Mouse (Mus musculus) embryo, embryonic 10 days (tissue): Measurements from ENCODE around the gene Crmp1.

ENCODE experiments used
- DNase-seq: peaks from one replicate; pipeline ENCODE4 v3.0.0-alpha.2; 2015; ENCODE audit warnings: low spot score

The Crmp1 gene

GRCm38 (mm10) chr5:37298370-37298769, 56.6 kb downstream of the Crmp1 start:
- DNase-seq: peak; percentile 48

- DNase-seq: no peak
Observed at GRCm38 (mm10) chr5:37310026-37310425, 68.3 kb downstream of the Crmp1 start.

- no peak for DNase-seq
Observed at GRCm38 (mm10) chr5:37312980-37313722, 71.4 kb downstream of the Crmp1 start.

- DNase-seq: no peak
Observed at GRCm38 (mm10) chr5:37318715-37319114, 77.0 kb downstream of the Crmp1 start.

DNA sequence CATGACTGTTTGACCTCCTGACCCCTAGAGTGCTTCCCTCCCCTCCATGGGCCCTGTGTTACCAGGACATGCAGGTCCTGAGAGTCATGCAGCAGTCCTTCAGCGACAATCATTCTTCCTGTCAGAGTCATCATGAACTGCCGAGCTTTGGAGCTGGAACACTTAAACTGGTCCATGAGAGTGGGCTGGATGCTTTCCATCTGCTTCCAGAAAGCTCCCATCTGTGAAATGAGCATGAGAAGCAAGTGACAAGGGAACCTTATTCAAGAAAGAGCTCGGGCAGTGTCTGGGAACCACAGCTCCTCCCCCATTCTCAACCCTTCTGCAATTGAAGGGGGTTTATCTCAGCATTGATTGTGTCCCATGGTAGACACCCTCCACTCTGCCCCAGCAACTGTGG, 78.4 kb downstream of the Crmp1 start:
- DNase-seq: no peak

GRCm38 (mm10) chr5:37320761-37321160, 79.0 kb downstream of the Crmp1 start:
- DNase-seq: no peak

DNA sequence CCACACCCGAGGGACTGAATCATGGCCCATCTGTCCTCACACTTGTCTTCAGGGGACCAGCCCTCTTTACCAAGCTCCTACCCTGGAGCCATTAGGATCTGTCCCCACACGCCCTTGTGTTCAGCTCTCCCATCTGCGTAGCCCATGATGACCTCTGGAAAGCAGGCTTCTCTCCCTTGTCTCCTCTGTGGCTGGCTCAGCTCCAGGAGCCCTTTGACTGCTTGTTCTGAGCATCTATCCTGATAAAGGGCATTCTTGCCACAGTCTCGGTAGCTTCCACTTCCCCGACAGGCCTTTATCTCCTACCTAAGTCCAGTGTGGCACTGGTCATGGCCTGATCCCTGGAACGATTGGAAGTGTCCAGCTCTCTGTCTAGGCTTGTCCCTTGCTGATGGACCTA, 84.9 kb downstream of the Crmp1 start:
- no peak for DNase-seq

DNA sequence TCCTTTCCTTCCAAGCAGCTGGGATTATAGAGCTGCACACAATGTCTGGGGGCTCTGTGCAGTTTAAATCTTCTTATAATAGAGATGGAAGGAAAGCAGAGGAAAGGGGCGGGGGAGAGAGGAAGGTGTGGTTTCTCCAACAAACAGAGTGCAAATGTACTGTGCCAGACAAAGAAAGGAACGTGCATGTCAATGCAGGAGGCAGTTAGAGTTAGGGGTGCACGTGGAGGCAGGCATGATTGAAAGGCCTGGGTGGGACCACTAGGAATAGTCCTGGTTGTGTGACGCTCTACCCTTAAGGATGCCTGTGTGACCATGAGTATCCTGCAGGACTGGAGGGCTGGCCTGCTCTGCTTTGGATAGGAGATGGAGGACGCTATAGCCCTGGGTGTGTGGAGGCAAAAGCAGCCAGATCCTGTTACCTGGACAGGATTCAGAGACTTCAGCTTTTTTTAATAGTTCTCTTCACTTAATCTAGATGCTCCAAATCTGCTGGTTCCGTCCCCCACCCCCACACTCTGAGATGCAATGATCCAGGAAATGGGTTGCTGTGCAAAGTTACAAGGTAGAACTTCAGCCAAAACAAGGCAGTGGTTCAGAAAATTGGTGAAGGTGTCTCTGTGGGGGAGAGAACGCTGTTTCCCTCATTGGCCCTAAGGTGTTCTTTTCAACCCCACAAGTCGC, 88.9 kb downstream of the Crmp1 start:
- no peak for DNase-seq

DNA sequence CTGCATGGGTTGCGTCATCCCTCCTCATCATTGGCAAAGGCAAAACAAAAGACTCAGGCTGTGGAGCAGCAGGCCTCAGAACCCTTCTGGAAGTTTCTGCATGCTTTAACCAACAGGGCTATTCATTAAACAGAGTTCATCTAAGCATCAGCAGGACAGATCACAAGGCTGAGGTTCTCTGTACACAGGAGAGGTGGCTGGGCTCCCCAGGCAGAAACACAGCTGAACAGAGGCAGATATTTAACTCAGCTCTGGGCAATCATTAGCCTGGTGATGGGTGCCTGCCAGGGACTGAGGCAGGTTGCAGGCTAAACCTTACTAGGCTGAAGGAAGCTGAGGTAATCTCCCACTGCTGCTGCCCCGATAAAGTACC, 89.4 kb downstream of the Crmp1 start:
- DNase-seq: no peak

DNA sequence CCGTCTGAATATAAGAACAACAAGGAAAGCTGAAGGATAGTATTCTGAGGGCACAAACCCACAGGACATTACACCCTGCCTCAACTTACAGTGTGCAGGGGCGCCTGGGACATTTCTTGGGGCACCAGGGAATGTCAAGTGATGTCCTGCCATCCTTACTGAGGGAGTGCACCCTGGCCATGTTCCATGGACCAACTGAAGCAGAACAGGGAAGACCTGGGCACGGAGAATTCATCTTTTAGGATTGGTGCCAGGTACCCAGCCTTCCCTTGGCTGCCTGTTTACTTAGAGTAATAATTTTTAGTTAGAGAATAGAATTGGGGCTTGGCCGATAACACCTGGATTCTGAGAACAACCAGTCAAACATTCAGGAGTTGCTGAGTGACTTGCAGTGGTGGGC, 90.3 kb downstream of the Crmp1 start:
- DNase-seq: no peak

DNA sequence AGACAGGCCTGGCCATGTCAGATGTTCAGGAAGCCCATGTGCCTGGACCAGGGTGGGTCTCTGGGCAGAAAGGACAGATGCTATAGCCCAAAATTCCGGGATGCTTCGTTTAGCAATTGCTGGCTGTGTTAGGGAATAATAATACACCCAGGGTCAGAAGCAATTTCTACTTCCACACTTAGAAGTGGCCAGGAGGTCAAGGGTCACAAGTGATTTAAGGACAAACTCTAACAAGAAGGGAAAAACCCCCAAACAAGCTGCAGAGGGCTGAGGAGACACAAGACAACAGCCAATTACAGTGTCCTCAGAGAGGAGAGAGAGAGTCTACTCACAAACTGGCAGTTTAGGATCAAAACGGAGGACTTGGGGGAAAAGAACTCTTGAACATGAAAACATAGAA, 93.3 kb downstream of the Crmp1 start:
- peak; percentile 10 for DNase-seq

- peak; percentile 88 for DNase-seq
Observed at GRCm38 (mm10) chr5:37336485-37337105, 94.9 kb downstream of the Crmp1 start, which contains the start of gene Evc. TSS of gene Evc (minus strand) at chr5:37336894.

GRCm38 (mm10) chr5:37337696-37338095, 96.0 kb downstream of the Crmp1 start:
- no peak for DNase-seq

DNA sequence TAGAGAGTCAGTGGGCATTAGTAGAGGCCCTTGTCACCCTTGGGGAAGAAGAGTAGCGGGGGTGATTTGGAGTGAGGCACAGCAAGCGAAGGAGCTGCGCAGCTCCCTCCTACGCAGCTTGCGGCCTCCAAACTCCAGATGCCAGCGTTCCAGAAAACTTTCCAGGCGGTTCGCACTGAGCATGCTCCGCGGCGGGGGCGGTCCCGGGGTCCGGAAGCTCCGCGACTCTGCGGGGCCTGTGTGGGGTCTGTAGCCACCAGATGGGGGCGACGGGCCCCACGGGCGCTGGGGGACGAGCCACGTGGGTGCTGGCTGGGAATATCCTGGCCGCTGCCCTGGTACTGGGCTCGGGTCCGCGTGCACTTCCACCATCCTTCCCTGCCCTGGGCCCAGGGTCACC, 96.5 kb downstream of the Crmp1 start, which contains the start of gene Evc2:
TSS of gene Evc2 (plus strand) at position 212 of the 400 bp plus-strand sequence.
- DNase-seq: peak; percentile 85
